Mouse (Mus musculus) liver, embryonic 14.5 days (tissue): ENCODE results near the gene Sp140.
"Not testable (repeated sequence)": the region's sequence is repeated elsewhere in the genome, so short reads cannot be mapped to it uniquely, and the experiment has no call there.

Experiments
- CTCF ChIP-seq: IDR thresholded peaks from 2 replicates; pipeline ENCODE4 v1.5.1; 2016; ENCODE audit warnings: antibody characterized with exemption, low read depth, control low read depth
- EP300 ChIP-seq: IDR thresholded peaks from 2 replicates; pipeline ENCODE4 v1.6.1; 2016; ENCODE audit warnings: antibody characterized with exemption, low read depth

DNA sequence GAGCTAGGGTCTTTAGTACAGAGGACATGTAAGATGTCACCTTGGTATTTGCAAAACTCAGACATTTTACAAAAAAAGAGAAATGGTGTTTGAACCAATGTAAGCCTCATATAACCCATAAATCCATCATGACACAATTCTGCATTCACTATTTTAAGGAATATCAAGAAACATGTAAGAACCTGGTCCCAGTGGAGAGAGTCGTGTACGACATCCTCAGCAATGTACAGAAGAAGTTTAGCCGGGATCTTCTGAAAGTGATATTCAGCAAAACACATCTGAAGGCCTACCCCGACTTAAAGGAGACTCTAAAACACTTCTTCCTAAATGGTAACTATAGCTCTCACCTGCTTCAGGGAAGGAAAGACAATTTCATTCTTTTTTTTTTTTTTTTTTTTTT is 10.4 kb downstream of the Sp140 start:
- not testable (repeated sequence) for TF ChIP-seq CTCF, EP300
